Mouse (Mus musculus) midbrain, postnatal 0 days (tissue): ENCODE measurements around the gene Atp5b. TPM values are rescaled to one million over a fixed set of nuclear protein-coding genes. Genes with fewer than 3 reads are reported as not detected.
"Not testable (repeated sequence)": the region's sequence is repeated elsewhere in the genome, so short reads cannot be mapped to it uniquely, and the experiment has no call there.

Source experiments
- ATAC-seq: fragments of 200-750 bp; cut with Nextera tagmentation; 2 replicates; pipeline ENCODE4 v1.8.0; 2017; ENCODE audit warnings: moderate number of reproducible peaks, mild to moderate bottlenecking, moderate TSS enrichment, moderate library complexity; ENCODE audit not compliant: low FRiP score
- DNase-seq: peaks from one replicate; pipeline ENCODE4 v3.0.0-alpha.2; 2015; ENCODE audit warnings: low spot score
- H3K27ac ChIP-seq: fragments of 300-500 bp; sonication (generic); 2 replicates; pipeline ENCODE4 v1.5.1; 2014; ENCODE audit warnings: low read depth, mild to moderate bottlenecking, low read length, mixed read lengths
- H3K27me3 ChIP-seq: fragments of 300-500 bp; sonication (generic); 2 replicates; pipeline ENCODE4 v1.6.1; 2014; ENCODE audit warnings: low read length, control low read depth, mixed read lengths; ENCODE audit not compliant: insufficient read depth
- H3K36me3 ChIP-seq: fragments of 300-500 bp; sonication (generic); 2 replicates; pipeline ENCODE4 v1.6.1; 2014; ENCODE audit warnings: low read length, control low read depth, mixed read lengths; ENCODE audit not compliant: insufficient read depth
- H3K4me1 ChIP-seq: fragments of 300-500 bp; sonication (generic); 2 replicates; pipeline ENCODE4 v1.6.1; 2014; ENCODE audit warnings: mild to moderate bottlenecking, control low read depth, antibody characterized with exemption, low read length, mixed read lengths; ENCODE audit not compliant: insufficient read depth
- H3K4me2 ChIP-seq: fragments of 300-500 bp; sonication (generic); 2 replicates; pipeline ENCODE4 v1.6.1; 2014; ENCODE audit warnings: low read depth, mild to moderate bottlenecking, low read length, mixed read lengths; ENCODE audit not compliant: poor library complexity, severe bottlenecking
- H3K4me3 ChIP-seq: fragments of 300-500 bp; sonication (generic); 2 replicates; pipeline ENCODE4 v1.5.1; 2014; ENCODE audit warnings: low read depth, mild to moderate bottlenecking, low read length, moderate library complexity
- H3K9ac ChIP-seq: fragments of 300-500 bp; sonication (generic); replicated peaks from 2 replicates; pipeline ENCODE4 v1.6.1; 2014; ENCODE audit warnings: mild to moderate bottlenecking, low read length, moderate library complexity, mixed read lengths; ENCODE audit not compliant: poor library complexity, severe bottlenecking
- H3K9me3 ChIP-seq: fragments of 300-500 bp; sonication (generic); 2 replicates; pipeline ENCODE4 v1.6.1; 2016; ENCODE audit warnings: low read length, control low read depth
- CTCF ChIP-seq: IDR thresholded peaks from 2 replicates; pipeline ENCODE4 v1.5.1; 2016; ENCODE audit warnings: antibody characterized with exemption, mild to moderate bottlenecking
- WGBS: fragments of 180-500 bp; shearing (Covaris S2); extraction: QIAGEN DNeasy Blood & Tissue Kit; methylation state at CpG from one replicate; pipeline ENCODE4 v1.1.7; 2014; 5-methylcytosine and 5-hydroxymethylcytosine counted together
- polyA plus RNA-seq: library from polyadenylated mRNA; unstranded; fragments of >200 nt; fragmentation: Nextera tagmentation; extraction: Ambion mirVana; gene quantifications from 2 replicates; pipeline ENCODE4 v1.2.1, GENCODE M21; 2015
- total RNA-seq: library from RNA; depleted of rRNA; stranded (reverse); fragments of >200 nt; gene quantifications from 2 replicates; pipeline ENCODE4 v1.2.3, GENCODE M21; 2014

The Atp5b gene
- total and polyA plus RNA-seq, 2 experiments from 2014 or later = 2,103 to 6,126 TPM

DNA sequence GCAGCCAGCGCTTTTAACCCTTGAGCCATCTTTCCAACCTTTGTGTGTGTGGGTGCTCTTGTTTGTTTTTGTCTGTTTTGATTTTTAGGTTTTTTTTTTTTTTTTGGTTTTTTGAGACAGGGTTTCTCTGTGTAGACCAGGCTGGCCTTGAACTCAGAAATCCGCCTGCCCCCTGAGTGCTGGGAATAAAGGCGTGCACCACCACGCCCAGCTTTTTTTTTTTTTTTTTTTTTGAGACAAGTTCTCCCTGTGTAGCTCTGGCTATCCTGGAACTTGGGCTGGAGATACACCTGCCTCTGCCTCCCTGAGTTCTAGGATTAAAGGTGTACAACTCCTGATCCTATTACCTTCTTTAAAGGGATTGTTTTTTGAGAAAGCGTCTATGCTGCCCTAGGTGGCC, 22.0 kb upstream of the Atp5b start:
- Histone ChIP-seq H3K4me3 (no peak overlapping the region), H3K9ac (no peak overlapping the region), H3K27me3 (no peaks in the 10 kb centered on the region), H3K27ac (no peak overlapping the region), H3K4me2 (peak overlapping the region; percentile 69; the same call in 1 of the 2 replicates), H3K9me3 (no peaks in the 10 kb centered on the region), H3K4me1 (peaks cover 11% of the 10 kb centered on the region; the same call in 1 of the 2 replicates), H3K36me3 (0 out of 2 replicates have a peak, but pooled peaks cover 3% of the 10 kb centered on the region)
- 88% methylated on average over 5 of the region's 5 CpGs for WGBS
- ATAC-seq = no peak
- DNase-seq = no peak
- TF ChIP-seq CTCF = no peak

DNA sequence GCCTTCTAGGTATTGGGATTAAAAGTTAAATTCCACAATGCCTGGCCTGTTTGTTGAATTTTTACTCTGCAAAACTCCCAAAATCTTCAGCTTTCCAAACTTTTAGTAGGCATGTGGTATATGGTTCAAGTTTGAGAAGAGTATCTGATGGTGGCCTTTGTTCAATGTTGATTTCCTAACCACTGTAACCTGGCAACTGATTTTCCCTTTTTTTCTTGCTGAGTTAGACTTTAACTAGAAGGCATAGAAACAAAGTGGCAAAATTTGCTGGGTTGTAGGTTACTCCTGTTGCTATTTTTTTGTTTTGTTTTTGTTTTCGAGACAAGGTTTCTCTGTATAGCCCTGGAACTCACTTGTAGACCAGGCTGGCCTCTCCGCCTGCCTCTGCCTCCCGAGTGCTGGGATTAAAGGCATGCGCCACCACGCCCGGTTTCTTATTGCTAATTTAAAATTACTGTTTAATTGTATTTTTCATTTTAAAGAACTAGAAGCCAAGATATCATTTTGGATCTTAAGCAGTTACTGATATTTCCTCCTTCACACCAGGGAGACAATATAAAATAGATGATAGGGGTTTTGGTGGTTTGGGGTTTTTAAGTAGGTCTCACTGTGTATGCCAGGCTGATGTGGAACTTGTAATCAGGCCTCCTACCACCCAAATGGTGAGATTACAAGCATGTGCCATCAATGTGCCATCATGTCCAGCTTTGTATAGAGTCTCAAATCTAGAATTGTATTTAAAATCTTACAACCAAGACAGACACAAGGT, 20.7 kb upstream of the Atp5b start:
- H3K36me3 ChIP-seq = 0 out of 2 replicates have a peak, but pooled peaks cover 3% of the 10 kb centered on the region
- DNase-seq (no peak), ATAC-seq (no peak)
- H3K4me1 ChIP-seq = peaks cover 11% of the 10 kb centered on the region; the same call in 1 of the 2 replicates
- no peak for TF ChIP-seq CTCF
- no peaks in the 10 kb centered on the region for H3K9me3 ChIP-seq
- no peak overlapping the region for H3K27ac ChIP-seq
- H3K27me3 ChIP-seq = no peaks in the 10 kb centered on the region
- H3K4me2 ChIP-seq = no peak overlapping the region
- H3K4me3 ChIP-seq = no peak overlapping the region
- H3K9ac ChIP-seq = no peak overlapping the region
- WGBS = 96% methylated on average over 6 of the region's 6 CpGs

DNA sequence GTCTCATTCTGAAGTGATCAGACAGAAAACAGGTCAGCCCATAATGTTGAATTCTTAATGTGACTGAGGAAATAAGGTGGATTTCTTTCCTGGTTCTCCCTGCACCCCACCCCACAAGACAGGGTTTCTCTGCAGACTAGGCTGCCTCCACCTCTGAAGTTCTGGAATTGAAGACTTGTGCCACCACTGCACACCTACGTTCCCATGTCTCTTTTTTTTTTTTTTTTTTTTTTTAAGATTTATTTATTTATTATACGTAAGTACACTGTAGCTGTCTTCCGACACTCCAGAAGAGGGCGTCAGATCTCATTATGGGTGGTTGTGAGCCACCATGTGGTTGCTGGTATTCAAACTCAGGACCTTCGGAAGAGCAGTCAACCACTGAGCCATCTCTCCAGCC, 17.0 kb upstream of the Atp5b start:
- ATAC-seq = no peak
- no peak for DNase-seq
- TF ChIP-seq CTCF = no peak
- Histone ChIP-seq H3K4me3 (no peak overlapping the region), H3K9me3 (no peaks in the 10 kb centered on the region), H3K4me2 (no peak overlapping the region), H3K27me3 (no peaks in the 10 kb centered on the region), H3K27ac (no peak overlapping the region), H3K9ac (no peak overlapping the region), H3K4me1 (no peaks in the 10 kb centered on the region), H3K36me3 (peaks cover 12% of the 10 kb centered on the region; the same call in 1 of the 2 replicates)
- 85% methylated on average over 5 of the region's 5 CpGs for WGBS

DNA sequence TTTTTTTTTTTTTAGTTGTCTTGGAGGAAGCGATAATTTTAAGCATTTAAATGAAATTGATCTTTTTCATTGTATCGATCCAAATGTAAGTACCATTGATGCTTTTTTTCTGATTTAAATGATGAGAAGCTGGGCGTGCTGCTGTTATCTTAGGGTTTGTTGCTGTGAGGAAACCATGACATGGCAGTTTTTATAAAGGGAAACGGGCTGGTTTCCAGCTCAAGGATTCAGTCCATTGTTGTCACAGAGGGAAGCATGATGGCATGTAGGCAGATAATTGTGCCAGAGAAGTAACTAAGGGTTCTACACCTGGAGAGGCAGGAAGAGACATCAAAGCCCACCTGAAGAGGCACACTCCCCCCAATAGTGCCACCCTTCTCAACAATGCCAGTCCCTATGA, 13.9 kb upstream of the Atp5b start:
- H3K9ac ChIP-seq = no peak overlapping the region
- H3K27me3 ChIP-seq = no peaks in the 10 kb centered on the region
- TF ChIP-seq CTCF = no peak
- ATAC-seq (no peak), DNase-seq (no peak)
- no peak overlapping the region for H3K27ac ChIP-seq
- H3K4me1 ChIP-seq = no peaks in the 10 kb centered on the region
- no peaks in the 10 kb centered on the region for H3K9me3 ChIP-seq
- H3K4me2 ChIP-seq = no peak overlapping the region
- peaks cover 13% of the 10 kb centered on the region for H3K36me3 ChIP-seq
- WGBS = 95% methylated on average over 4 of the region's 4 CpGs
- no peak overlapping the region for H3K4me3 ChIP-seq

DNA sequence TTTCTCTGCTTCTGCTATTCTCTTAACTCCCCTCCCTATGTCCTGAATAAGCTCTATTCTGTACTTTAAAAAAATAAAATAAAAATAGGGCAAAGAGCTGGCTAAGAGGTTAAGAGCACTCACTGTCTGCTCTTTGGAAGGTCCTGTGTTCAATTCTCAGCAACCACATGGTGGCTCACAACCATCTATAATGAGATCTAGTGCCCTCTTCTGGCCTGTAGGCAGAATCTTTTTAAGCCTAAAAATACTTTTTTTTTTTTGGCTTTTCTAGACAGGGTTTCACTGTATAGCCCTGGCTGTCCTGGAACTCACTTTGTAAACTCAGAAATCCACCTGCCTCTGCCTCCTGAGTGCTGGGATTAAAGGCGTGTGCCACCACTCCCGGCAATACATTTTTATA, 12.6 kb upstream of the Atp5b start:
- H3K4me1 ChIP-seq, DNase-seq: not testable (repeated sequence)
- peaks cover 13% of the 10 kb centered on the region for H3K36me3 ChIP-seq

DNA sequence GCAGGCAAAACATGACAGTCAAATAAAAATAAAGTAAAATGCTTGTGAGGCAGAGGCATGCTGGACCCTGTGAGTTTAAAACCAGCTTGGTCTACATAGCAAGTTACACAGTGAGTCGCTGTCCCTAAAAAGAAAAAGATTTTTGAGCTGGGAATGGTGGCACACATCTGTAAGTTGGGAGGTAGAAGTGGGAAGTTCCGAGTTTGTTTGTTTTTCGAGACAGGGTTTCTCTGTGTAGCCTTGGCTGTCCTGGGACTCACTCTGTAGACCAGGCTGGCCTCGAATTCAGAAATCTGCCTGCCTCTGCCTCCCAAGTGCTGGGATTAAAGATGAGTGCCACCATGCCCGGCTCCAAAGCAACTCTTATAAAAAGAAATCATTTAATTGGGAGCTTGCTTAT, 4.8 kb upstream of the Atp5b start:
- not testable (repeated sequence) for H3K27ac ChIP-seq, H3K4me3 ChIP-seq, ATAC-seq, H3K4me1 ChIP-seq, H3K36me3 ChIP-seq, H3K4me2 ChIP-seq, DNase-seq, H3K27me3 ChIP-seq, H3K9me3 ChIP-seq, H3K9ac ChIP-seq
- 82% methylated on average over 5 of the region's 5 CpGs for WGBS

More for the DNA sequence above, 12.6 kb upstream of the Atp5b start:
- not testable (repeated sequence) for H3K27ac ChIP-seq, H3K4me2 ChIP-seq, H3K27me3 ChIP-seq, H3K9me3 ChIP-seq, H3K4me3 ChIP-seq, H3K9ac ChIP-seq, ATAC-seq
- 94% methylated on average over 2 of the region's 2 CpGs for WGBS
